Mouse (Mus musculus) 416B (cell line): ENCODE measurements at regions not wholly inside any gene's neighbourhood (a gene's known extent, or its start where the extent isn't known, plus 50 kb on each side); places are given as distances from the start of the nearest gene placed in this dataset.

Experiments used
- DNase-seq: peaks from one replicate; pipeline ENCODE4 v3.0.0; 2011; ENCODE audit warnings: low read depth

GRCm38 (mm10) chr13:34576392-34576791 is 76.9 kb downstream of the Pxdc1 start:
- DNase-seq: no peak

DNA sequence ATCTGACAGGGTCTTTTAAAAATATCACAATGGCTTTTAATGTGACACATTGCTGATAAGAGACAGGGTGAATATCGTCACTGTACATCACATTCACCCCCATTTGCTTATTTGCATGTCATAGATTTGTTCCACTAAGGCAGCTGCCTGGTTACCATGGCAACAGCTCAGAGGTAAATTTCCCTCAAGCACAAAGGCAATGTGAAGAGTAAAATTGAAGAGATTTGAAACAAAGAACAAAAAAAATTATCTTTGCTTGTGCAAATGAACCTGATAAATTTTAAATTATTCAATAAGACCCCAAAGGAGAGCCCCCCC is 77.3 kb downstream of the Pxdc1 start:
- no peak for DNase-seq

DNA sequence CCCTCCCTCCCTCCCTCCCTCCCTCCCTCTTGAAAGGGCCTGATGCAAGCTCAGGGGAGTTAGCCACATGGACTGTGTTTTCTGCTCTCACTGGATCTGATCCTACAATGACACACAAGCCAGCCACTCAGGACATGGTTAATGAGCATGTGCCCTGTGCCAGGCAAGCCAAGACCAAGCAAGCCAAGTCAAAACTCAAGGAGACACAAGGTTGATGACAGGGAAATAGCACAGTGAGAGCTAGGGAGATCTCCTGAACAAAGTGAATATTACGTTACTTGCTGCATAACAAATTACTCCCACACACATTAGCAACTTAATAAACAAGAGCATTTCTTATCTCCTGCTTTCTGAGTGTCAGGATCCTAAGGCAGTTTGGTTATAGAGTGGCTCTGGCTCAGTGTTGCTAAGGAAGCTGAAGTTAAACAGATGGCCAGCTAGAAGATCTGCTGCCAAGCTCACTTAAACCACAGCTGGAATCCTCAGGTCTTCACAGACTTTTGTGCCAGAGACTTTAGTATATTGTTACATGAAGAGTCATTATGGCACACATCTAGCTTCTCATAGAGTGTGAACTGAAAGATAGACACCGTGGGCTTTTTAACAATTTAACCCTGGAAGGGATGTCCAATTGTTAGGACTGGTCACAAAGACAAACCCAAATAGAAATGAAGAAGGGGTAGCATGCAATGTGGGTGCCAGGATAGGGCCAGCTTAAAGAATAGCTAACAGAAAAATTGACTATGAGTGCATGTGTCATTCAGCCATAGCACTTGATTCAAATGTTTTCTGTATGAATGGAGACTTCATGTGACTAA is 77.9 kb downstream of the Pxdc1 start:
- DNase-seq: no peak

DNA sequence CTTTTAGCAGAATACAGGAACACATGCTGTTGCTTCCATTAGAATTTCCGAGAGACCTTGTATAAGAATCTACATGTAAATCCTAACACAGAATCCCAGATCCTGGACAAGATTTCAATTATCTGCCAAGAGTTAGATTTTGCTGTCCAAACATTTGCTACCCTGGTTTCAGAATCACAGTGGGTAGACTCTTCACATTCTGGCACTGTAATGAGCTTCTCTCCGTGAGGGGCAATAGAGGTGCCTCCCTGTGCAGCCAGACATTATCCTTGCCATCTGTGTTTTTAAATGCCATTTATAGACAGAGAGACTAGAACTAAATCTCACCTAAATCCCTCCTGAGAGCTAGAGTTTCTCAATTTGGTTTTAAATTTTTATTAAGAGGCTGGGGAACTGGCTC is 84.0 kb downstream of the Pxdc1 start:
- DNase-seq: no peak

DNA sequence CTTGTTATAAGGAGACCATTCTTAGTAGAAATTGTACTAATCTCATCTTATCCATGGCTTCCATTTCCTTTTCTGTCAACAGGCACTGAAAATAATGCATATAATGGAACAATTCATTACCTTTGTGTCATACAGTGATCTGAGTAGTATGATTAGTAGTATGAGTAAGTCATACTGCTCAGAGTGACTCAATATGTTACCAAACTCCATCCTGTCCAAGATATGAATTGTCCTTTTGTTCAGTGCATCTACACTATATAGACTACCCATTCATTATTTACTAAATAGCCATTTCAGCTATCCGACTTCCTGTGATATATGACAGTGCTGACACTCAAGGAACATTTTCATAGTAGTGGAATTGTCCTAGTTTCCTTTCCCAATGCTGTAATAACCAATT is 86.6 kb downstream of the Pxdc1 start:
- no peak for DNase-seq

GRCm38 (mm10) chr13:34550130-34550884 is 103.0 kb downstream of the Pxdc1 start:
- DNase-seq: no peak

GRCm38 (mm10) chr13:34540646-34541045 is 112.6 kb downstream of the Pxdc1 start:
- peak; percentile 3 for DNase-seq

GRCm38 (mm10) chr13:34533896-34534295 is 119.4 kb downstream of the Pxdc1 start:
- DNase-seq: peak; percentile 42

GRCm38 (mm10) chr13:34511332-34511731 is 142.0 kb downstream of the Pxdc1 start:
- DNase-seq: no peak

- DNase-seq: no peak
Observed at GRCm38 (mm10) chr13:34507224-34507623, 146.1 kb downstream of the Pxdc1 start.

- DNase-seq: peak; percentile 23
Observed at GRCm38 (mm10) chr13:34505861-34506260, 147.4 kb downstream of the Pxdc1 start.

- DNase-seq: peak; percentile 10
Observed at GRCm38 (mm10) chr13:34504879-34505278, 148.4 kb downstream of the Pxdc1 start.

GRCm38 (mm10) chr13:34498910-34499309 is 153.9 kb upstream of the Slc22a23 start:
- DNase-seq: no peak

DNA sequence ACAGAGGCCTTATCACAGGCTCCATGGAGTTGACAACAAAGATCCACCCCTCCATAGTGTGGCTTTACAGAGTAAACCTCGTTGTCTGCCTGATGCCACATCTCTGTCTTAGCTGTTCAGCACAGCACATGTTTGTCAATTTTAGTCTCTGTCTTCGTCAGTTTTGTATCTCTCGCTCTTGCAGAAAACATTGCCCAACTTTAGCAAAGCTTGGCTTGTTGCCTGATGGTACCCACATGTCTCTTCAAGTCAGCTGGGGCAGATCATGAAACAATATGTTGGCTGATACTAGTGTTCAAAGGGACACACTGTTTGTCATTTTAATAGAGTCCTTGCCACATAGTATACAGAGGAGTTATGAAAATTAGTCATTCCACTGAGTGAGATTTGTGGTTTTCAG is 152.7 kb upstream of the Slc22a23 start:
- no peak for DNase-seq

DNA sequence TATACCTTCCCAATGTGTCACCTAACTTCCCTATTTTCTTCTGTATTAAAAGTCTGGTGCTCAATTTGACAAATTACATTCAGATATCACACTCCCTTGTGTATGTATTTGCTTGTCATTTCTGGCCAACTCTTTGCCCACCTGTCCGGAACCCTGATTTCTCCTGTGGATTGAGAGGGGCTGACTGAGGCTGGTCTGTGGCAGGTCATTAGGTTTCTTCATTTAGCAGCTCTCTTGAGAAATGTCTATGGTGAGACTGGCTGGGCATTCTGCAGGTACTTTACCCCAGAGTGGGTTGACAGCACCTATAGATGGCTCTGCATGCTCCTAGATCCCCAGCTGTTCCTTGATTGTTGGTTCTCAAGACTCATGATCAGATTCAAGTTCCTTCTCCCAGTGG is 139.8 kb upstream of the Slc22a23 start:
- no peak for DNase-seq

DNA sequence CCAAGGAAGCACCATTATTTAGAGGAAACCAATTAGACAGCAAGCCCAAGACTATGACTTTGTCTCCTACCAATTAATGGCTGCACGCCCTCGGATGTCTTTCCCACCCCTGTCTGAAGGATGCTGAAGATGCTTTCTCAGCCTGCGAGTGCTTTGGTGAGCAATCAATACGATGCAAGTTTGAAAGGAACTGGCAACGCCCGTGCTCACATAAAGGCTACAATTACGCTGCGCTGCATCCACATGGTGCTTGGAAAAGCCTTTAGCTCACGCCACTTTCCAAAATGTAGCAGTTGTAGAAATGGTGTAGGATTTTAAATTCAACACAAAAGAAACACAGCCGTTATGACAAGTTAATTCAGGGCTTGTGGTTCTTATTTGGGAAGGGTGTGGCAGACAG is 136.5 kb upstream of the Slc22a23 start:
- no peak for DNase-seq

DNA sequence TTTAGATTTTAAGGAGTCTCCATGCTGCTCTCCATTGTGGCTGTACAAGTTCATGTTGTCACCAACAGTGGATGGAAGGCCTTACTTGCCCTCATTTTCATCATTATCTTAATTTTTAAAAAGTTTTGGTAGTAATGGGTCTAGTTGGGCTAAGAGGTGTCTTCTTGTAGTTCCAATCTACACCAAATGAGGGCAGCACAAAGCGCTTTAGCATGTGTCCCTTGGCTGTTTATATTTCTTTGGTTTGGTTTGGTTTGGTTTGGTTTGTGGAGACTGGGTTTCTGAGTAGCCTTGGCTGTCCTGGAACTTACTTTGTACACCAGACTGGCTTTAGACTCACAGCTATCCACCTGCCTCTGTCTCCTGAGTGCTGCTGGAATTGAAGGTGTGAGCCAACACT is 125.4 kb upstream of the Slc22a23 start:
- DNase-seq: peak; percentile 5

DNA sequence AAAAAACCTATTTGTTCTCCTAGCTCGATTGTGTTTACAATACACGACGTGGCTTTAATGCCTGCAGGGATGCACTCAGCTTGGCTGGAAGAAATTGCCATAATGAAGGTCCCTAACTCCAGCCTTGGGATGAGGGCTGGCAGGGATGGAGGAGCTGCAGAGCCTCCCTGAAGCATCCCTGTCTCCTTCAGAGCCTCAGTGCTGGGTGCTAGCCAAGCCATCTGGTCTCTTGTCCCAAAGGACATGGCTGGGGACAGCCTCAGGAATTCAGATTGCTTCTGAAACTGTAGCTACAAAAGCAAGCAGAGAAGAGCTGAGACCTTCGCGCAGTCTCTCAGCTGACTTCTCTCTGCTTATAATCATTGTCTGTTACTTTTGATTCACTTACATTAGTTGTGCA is 124.6 kb upstream of the Slc22a23 start:
- DNase-seq: no peak

- DNase-seq: no peak
Observed at GRCm38 (mm10) chr13:34468132-34468748, 123.3 kb upstream of the Slc22a23 start.

GRCm38 (mm10) chr13:34465862-34466430 is 121.0 kb upstream of the Slc22a23 start:
- no peak for DNase-seq

DNA sequence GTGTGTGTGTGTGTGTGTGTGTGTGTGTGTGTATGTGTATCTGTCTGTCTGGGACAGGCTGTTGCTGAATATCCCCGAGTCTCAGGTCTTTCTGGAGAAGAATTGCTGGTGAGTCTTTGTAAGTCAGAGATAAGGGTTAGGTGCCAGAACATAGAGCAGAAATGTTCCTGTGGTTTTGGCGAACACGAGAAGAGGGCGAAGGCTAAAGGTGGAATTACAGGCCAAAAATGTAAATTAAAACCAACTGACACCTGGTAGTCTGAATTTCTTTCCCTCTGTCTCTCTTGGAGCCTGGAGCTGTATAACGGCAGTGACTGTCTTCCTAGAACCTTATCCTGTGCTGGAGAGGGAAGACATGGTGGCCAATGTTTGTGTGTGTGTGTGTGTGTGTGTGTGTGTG is 120.5 kb upstream of the Slc22a23 start:
- DNase-seq: no peak

DNA sequence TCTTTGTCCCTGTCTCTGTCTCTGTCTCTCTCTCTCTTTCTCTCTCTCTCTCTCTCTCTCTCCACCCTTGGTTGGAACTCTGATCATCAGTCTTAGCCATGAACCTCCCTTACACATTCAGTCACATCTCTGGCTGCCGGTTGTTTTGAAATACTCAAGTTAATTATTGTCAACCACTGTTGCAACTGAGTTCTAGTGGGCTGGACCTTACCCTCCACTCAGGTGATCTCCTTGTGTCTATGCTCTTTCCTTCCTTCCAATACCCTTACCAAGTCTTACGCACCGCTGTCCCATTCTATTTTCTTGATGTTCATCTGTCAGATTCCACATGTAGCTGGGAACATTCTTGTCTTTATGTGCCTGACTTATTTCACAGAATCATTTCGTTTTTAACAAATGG is 119.2 kb upstream of the Slc22a23 start:
- DNase-seq: no peak
